Mouse (Mus musculus) kidney, postnatal 14 days (tissue): ENCODE measurements at regions not wholly inside any gene's neighbourhood (a gene's known extent, or its start where the extent isn't known, plus 50 kb on each side); places are given as distances from the start of the nearest gene placed in this dataset.
A peak's percentile ranks its signal among the peaks of the same experiment; 100 is the strongest.

Experiments
- DNase-seq: peaks from one replicate; pipeline ENCODE4 v3.0.0; 2022; ENCODE audit warnings: mixed read lengths

DNA sequence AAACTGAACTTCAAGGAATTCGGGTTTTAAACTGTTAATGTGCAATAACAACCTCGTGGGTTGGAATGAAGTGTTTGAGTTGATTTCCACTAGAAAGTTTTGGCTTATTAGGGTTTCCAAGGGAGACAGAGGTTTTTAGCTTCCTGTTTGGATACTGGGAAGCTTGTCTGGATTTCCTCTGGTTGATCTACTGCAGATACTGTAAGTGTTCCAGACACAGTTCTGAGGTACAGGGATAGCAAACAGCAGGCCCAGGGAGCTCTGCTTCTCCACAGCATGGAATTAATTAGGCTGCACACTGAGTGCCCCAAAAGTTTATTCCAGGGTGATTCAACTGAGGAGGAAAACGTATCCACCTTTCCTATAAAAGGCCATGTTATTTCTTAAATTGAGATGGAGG, 381.0 kb upstream of the Mpdz start:
- DNase-seq: no peak

DNA sequence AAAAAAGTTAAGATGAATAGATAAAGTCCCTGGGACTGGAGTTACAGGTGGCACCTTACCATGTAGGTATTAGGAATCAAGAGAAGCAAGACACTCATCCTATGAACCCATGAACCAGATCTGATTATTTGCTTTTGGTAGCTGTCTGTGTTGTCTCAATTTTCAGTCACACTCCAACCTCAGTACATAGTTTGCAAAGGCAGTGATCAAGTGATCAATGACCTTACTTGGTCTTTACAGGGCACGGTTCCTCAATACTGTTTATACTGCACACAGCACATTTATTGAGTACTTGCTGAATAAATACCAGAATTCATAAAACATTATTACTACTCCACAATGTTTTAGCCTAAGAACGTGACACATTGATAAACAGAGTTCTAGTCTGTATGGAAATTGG, 346.7 kb upstream of the Mpdz start:
- DNase-seq: no peak

DNA sequence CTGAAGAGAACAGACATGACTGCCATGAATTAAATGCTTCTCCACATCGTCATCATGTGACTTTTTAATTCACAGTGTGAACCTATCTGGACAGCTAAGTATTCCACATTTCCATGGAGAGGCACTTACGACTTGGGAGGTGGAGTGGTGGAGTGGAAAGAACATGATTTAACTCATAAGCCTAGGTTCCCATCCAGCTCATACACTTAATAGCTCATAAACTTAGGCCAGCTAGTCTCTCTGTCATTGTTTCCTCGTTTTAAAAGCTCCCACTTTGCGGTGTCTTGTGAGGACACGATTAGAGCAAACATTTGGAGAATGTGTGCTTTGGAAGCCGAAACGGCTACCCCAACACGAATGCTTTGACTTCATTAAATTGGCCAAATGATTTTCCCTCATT, 346.0 kb upstream of the Mpdz start:
- no peak for DNase-seq

DNA sequence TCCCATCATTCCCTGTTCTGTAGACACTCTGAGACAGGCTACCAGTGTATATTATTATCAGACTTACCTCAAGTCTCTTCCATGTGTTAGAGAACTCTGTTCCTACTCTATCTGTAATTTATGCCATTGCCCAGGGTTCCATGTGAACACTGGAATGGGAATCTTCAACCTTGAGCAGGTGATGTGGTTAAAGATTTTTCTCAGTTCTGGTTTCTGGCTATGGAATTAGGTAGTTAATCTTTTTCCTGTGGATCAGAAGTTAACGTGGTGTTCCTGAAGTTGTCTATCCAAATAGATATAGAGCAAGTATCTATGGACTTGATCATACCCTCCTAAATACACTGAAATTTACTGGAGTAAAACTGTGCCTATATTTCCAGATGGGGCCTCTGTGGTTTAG, 339.4 kb upstream of the Mpdz start:
- no peak for DNase-seq

DNA sequence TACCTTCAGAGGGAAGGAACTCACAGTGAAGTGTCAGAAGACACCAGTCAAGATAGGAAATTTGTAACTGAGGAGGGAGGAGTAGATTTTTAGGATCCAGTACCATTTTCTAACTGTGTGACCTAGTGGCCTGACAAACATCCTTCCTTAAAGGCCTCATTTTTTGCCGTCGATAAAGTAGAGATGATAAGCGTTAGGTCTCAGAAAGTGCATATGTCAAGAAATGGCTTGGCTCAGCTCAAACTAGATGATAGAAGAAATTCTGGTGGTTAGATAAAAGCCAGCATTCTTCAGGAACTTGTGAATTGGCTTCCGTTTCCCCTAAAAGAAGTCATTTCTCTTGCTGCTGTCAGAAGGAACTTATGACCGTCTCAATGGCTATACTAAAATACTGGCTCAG, 324.1 kb upstream of the Mpdz start:
- no peak for DNase-seq

DNA sequence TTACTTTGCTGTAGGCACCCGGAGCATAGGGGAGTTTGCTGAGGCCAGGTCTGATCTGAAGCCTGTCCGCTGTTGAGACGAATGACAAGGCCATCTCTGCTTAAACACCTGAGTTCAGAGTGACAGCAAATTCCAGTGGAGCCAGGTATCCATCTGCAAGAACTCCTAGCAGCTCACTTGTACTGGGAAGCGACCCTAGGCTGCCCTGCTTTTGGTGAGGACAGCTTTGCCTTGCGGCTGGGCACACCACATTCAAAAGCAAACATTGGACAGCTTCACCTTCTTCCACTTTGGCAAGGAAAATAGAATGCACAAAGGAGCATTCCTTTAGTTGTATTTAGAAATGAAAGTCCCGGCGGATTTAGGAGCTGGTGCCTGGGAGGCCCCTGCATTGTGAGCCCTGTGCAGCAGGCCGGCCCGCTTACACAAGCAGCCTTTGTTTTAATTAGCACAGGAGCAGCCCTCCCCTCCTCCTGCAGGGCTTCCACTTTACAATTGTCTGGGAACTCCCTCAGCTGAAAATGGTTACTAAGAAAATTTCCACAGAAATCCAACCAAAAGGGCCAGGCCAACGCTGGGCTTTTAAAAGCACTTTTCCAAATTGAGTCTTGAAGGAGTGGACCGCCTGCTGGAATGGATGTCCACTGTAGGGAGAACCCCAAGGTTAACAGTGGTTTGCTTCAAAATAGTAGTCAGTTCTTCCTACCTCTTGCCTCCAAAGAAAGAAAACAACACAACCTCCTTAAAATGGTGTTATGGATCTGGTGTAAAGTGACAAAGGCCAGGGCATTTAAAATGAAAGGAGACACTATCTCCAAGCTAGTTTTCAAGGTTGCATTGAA, 321.6 kb upstream of the Mpdz start:
- DNase-seq: peak; percentile 15

DNA sequence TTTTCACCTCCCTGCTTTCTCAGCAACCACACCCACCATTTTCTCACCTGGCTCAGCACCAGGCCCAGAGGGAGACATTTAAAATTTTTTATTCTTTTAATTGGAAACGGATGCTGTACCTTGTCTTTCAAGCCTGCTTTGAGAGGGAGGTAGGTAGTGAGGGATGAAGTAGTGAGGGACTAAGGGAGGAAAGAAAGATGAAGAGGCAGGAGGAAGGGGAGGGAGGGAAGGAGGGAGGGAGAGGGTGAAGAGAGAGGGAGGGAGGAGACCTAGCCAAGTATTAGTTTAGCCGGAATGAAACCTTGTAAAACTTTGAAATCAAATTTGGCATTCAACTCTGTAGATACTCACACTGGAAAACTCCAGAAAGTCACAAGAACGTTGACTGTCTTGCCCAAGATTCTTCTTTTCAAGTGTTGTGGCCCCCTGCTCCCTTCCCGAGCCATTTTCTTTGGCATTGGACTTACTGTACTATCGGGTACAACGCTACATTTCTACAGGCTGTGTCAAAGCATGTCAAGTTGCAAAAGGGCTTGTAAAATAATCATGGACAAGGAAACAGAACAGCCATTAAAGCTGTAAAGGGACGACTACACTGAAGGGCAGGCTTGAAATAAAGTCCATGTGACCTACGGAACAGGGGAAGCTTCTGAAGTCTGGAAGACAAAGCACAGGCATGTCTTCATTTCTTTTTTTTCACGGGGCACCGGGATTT, 320.9 kb upstream of the Mpdz start:
- no peak for DNase-seq

DNA sequence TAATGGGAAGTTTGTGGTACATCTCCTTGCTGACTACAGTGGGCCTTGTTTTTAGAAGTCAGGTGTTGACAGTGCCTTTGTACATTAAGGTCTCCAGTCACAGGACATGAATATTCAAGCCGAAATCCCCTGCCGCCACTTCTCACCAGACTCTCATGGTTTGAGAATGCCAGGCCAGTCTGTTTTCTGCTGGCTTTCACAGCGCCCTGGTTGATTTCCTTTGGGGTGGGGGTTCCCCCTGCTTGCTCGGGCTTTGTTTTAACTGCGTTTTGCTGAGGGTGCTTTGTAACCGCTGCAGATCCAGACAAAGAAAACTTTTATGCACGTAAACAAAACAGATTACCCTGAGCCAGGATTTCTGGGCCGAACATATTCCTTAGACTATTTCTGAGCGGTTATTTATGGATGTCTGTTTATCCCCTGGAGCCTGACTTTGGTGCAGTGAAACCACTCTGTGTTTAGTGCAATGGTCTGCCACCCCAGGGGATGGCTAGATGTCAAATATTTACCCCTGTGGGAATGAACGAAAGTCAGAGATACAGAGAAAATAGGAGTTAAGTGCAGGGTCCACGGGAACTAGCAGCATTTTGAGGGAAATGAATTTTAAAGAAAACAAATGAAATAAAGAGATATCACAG, 320.1 kb upstream of the Mpdz start:
- DNase-seq: peak; percentile 7

DNA sequence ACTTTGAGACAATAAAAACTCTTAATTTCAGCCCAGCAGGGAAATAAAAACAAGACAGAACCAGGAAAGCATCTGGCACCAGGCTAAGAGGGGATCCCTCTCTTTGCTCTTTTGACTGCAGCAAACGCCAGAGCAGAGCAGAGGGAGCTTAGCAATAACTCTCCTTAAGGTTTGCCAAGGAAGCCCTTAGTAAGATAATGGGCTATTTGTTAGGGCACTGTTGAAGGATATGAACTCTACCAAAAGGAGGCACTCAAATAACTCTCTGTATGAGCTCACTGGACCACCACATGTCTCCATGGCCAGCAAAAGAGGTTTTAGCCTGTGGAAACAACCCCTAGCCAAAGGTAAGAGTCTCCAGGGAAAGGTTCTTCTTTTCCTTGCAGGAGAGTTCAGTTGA, 315.3 kb upstream of the Mpdz start:
- DNase-seq: no peak

DNA sequence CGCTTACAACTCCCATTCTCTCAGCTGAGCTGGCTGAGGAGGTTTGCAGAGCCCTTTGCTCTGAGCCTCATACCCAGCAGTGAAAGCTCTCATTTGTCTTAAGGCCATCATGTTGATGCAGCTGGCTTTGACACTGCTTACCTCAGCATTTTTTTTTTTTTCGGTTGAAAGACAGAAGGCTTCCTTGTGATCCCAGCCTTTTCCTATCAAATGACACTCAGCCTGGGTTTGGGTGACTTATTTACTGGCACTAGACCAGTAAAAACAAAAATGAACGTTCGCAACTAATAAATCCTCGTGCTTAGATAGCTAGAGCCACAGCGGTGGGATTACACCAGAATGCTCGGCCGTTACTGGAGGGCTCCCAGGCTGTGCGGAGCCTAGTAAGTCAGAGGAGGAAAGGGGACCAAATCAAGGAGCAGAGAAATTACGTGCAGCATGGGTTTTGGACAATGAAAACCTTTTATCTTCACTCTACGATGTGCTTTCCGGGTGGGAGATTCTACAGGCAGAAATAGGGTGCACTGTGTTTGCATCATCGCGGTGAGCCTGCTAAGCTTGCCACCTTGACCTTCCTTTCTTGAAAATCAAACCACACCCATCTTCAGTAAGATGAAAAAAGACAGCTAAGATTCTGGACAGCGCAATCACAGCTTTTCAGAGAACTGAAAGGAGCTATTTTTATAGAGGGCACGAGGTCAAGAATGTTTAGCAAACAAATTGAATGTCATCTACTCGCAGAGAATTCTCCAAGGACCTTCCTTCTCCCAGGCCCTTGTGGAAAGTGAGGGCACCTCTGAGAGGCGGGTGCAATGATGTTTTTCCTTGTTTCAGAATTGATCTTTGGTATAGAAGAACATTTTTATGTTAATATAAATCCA, 302.3 kb upstream of the Mpdz start:
- DNase-seq: peak; percentile 55

DNA sequence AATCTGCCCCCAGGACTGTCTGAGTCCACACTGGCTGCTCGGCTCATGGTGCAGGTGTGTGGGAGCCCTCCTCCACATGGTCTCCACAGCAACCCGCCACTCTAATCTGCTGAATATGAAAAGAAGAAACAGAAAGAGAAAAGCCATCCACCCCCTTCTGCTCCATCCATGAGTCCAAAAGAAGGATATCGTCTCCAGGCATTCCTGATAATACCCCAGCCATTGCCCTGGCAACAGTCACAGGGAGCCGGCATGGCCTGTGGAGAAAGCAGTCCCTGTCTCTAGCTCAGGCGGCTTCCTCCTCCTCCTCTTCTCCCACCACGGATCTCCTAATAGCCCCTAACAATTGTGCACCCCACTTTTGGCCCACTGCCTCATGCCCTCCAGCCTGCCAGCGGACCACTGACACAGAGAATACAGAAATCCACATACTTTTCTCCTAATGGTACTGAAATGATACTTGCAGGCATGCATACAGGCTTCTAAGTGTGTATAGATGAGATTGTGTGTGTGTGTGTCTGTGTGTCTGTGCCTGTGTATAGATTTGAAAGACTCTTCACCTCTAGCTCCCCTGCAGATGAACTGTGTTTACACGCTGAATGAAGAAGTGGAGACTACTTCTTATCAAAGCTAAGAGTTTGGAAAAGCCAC, 301.5 kb upstream of the Mpdz start:
- DNase-seq: no peak

DNA sequence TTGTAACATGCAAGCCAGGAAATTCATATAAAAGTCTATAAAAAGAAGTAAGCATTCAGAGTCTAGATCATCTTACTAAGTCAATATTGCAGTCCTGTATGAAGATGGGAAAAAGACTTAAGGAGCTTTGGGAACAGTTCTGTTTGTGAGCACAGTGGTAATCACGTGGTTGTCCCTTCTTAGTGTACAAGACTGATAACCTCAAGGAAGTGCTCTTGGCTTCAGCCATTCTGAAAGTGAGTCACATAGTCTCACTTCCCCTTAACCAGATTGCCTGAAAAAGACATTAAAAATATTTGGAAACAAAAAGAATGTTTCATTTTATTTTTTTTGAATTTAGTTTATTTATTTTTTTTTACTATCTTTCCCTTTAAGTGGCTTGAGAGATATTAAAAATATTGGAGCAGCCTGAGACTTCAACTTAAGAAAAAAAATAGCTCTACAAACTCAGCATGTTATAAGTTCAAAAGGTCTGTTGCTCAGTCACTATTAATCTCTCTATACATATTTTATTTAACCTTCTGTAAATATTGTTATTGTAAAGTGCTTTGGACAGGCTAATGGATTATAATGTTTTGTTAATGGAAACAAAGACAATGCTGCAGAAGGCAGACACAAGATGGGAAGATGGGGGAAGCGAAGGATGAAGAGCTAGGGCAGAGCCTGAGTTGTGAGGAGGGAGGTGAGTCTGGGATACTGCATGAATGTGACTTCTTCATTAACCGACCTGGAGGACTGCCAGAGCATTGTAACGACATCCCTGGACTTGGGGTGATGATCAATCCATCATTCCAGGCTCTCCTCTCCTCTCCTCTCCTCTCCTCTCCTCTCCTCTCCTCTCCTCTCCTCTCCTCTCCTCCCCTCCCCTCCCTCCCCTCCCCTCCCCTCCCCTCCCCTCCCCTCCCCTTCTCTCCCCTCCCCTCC, 300.2 kb upstream of the Mpdz start:
- DNase-seq: no peak

DNA sequence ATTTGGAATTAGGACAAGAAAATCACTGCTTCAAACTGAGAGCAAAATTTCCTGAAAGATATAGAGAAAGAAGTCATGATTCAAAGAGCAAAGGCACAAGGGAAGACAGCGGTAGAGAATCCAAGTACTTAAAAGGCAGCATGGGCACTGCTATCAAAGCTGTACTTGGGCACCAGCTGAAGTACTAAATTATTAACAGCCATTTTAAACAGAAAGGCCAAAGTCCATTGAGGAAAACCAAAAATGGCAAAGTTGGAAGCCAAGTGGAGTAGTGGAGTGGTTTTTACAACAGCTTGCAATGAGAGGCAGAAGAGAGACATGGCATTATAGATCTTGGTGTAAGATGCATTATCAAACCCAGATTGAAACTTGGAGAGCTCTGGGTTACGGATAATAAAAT, 291.8 kb upstream of the Mpdz start:
- no peak for DNase-seq

DNA sequence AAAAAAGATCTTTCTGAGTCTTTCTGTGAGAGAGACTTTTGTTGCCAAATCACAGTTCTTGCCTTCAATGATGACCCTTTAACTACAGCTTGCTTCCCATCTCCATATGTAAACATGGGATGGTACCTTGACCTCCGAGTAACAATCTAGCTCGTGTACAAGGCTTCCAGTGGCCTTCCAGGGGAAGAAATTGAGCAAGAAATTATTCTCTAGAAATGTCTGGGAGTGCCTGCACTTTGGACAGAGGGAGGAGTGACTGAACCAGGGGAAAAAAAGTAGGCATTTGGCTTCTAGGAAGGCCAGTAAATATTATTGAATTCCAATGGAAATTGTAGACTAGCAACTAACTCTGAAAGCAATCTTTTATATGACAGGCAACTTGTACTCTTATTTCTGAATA, 287.8 kb upstream of the Mpdz start:
- DNase-seq: peak; percentile 30

DNA sequence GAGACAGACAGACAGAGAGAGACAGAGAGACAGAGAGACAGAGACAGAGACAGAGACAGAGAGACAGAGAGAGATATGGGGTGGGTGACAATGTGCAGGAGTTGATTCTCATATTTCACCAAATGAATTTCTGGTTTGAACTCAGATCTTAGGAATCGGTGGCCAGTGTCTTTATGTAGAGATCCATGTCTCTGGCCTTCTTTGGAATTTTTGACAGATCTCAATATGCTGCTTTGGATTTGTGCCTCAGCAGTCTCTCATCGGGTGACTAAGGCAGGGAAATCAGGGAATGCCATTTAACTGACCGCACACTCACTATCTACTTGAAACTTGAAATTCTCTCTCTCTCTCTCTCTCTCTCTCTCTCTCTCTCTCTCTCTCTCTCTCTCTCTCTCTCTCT, 286.3 kb upstream of the Mpdz start:
- no peak for DNase-seq

DNA sequence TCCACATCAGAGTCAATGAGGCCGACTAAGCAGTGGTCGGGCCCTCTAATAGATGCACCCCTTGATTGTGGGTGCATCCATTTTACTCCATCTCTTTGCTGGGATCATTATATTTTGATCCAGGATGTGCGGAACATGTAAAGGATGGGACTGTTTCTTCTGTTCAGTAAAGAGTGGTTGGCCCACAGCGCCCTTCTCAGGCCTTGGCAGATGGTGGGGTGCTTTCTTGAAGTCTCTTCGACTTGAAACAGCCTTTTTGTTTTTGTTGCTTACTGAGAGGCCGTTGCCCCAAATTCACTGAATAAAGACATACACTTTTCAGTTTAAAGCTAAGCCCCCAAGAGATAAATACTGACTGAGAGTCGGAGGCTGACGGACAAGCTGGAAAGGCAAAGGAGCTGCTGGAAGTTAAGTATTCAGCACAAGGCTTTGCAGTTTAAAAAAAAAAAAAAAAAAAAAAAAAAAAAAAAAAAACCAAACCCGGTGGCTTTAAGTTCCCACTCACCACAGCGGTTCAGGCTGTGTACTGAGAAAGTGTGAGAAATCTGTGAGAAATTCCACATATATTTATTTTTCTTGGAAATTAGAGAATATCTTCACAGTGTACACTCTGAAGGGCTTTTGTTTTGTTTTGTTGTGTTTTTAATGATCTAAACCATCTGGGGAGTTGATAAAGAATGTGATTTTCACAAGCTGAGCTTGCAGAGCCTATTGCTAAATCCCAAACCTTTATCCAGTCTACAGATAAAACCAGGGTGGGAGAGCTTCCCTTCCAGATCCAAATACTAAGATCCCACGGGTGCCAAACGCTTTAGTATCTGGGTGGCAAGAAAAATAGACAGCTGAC, 285.3 kb upstream of the Mpdz start:
- DNase-seq: no peak

DNA sequence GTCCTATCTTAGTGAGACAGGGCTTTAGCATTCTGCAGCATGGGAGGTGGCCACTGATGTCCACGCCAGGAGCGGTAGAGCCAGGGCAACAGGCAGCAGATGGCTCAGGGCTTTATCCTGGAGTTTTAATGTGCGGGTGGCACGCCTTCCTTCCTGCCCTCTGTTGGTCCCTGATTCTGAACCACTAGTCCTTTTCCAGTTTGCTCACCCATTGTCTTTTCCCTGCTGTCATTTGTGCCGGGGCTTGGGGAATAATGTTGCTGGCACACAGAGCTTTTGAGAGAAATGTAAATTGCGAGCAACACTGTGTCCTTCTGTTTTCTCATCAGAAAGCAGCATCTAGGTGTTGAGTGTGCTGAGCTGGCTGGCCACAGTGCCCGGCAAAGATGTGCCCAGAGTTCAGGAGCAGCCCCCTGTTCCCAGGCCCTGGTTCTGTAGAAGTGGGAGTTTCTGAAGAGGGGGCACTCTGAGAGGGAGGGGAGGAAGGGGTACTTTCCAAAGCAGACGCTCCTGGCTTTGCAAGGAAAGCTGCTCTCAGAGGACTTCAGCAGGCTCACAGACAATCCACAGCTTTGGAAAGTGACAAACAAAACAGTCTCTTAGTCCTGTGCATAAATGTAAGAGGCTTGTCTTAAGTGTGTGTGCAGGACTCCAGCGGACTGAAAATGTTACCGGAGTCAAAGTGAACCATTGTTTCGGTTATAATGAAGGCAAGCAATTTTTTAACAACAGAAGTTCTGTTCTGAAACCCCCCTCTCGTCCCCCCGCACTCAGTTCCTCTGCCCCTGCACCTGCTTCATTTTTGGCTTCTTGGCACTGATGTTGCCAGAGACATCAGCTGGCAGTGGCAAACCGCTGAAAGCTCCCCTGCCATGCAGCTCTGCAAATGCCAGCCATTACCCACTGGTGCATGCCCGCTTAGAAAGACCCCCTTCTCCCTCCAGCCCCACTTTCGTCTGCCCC, 284.4 kb upstream of the Mpdz start:
- no peak for DNase-seq

DNA sequence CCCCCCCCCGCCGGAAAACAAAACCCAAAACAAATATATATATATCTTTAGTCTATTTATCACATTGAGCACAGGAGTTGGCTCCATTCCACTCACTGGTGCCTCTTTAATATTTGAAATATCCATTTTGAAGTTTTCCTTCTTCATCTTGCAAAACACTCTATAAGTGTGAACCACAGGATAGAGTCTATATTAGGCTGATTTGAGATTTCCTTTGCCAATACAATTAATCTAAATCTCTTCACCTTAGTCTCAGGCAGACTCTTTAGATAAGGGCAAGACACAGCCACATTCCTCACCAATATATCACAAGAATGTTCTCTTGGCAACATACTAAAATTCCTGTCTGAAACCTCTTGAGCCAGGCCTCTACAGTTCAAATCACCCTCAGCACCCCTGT, 282.1 kb upstream of the Mpdz start:
- no peak for DNase-seq

DNA sequence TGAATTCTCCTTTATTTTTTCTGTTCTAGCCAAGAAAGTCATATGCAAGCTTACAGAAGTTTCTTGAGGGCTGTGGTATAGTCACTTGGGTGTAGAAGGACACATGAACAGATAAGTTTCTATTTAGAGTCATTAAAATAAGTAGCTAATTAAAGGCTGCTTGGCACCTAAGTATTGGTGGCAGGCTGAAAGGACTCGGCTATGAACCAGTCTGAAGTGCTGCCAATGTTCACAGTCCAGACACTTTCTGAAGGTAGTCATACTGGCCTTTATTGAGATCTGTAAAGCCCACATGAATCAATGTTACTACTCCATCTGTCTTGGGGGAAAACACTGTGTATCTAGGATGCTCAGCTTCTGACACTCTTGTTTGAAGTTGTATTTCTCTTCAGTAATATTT, 269.8 kb upstream of the Mpdz start:
- no peak for DNase-seq
